ENCODE assay signal across 29 mouse cellular contexts in the genomic region with DNA sequence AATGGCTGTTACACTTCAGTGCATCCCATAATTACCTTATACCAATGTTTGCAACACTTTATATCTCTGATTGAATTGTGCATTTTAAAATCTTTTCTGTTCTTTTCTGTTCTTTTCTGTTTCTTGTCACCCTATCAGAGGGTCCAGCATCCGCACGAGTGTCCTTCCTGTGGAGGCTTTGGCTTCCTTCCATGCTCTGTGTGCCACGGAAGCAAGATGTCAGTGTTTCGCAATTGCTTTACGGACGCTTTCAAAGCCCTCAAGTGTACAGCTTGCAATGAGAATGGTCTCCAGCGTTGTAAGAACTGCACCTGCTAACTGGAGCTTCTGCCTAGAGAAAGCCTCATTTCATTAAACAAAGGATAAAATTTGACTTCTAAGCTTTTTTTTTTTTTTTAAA.
DNase-seq lines count a peak whose midpoint lies in the region; ATAC-seq and TF ChIP-seq lines count a peak whose summit lies in the region.
"Had no signal": no experiment of that assay in that cellular context is flagged by ENCODE, and none has a peak within 500 bp of the region (broad histone marks: within the 10 kb centered on the region; RNA-seq: fewer than 3 reads in every experiment).

No protein-coding gene starts in this region.

- no peaks in the 10 kb centered on the region for H3K9me3 ChIP-seq in intestine, postnatal 0 days (ENCODE audit: control insufficient read depth)
- H3K9me3 ChIP-seq: embryonic facial prominence, embryonic 10.5 days; embryonic facial prominence, embryonic 13.5 days; forebrain, embryonic 12.5 days; forebrain, embryonic 15.5 days; G1E; heart, embryonic 10.5 days; heart, embryonic 13.5 days; hindbrain, embryonic 15.5 days; intestine, embryonic 15.5 days had no signal

- WGBS in intestine, postnatal 0 days: 78% methylated on average over 7 of the region's 7 CpGs

- H3K4me2 ChIP-seq in intestine, postnatal 0 days (replicated peaks; ENCODE audit: low read depth): no peak overlapping the region
- H3K4me2 ChIP-seq: embryonic facial prominence, embryonic 13.5 days; forebrain, embryonic 12.5 days; forebrain, embryonic 15.5 days; heart, embryonic 13.5 days; hindbrain, embryonic 15.5 days; intestine, embryonic 15.5 days had no signal

- intact Hi-C loops in left cerebral cortex, postnatal 4 days (cut with DNase I): no loop called here

- no peak overlapping the region for H3K27ac ChIP-seq in intestine, postnatal 0 days (ENCODE audit: low read depth, low read length)
- H3K27ac ChIP-seq: embryonic facial prominence, embryonic 10.5 days; embryonic facial prominence, embryonic 13.5 days; forebrain, embryonic 12.5 days; forebrain, embryonic 15.5 days; heart, adult 2 months; heart, embryonic 10.5 days; heart, embryonic 13.5 days; hindbrain, embryonic 15.5 days; intestine, embryonic 15.5 days had no signal

- DNase-seq in cerebellum, postnatal 10 days: peak; percentile 72 to 79
- DNase-seq in cerebellum, adult 11-12 months: no peak
- DNase-seq in left cerebral cortex, postnatal 4 days: peak; percentile 39
- no peak for DNase-seq in left cerebral cortex, adult 18-20 months (ENCODE audit: low spot score in 2 of 2)
- peak; percentile 88 for DNase-seq in 416B (ENCODE audit: low read depth)
- no peak for DNase-seq in right cerebral cortex, postnatal 36 days (ENCODE audit: low spot score in 2 of 2)
- DNase-seq: adrenal gland, adult 8-10 months; adrenal gland, postnatal 25 days; B cell, adult 2 months; cerebellum, adult 8-10 months; embryo, embryonic 11 days; gastrocnemius, postnatal 25 days; heart, adult 2 months; heart, postnatal 14 days; heart, postnatal 4 days had no signal

- no peak overlapping the region for H3K4me3 ChIP-seq in intestine, postnatal 0 days (ENCODE audit: low read depth, low read length)
- H3K4me3 ChIP-seq: embryonic facial prominence, embryonic 10.5 days; embryonic facial prominence, embryonic 13.5 days; erythroblast, embryonic 14.5 days; forebrain, embryonic 12.5 days; forebrain, embryonic 15.5 days; heart, adult 2 months; heart, embryonic 10.5 days; heart, embryonic 13.5 days; hindbrain, embryonic 15.5 days; intestine, embryonic 15.5 days had no signal

- H3K9ac ChIP-seq in intestine, postnatal 0 days (ENCODE audit: low read depth, low read length): no peak overlapping the region
- H3K9ac ChIP-seq: embryonic facial prominence, embryonic 13.5 days; forebrain, embryonic 12.5 days; forebrain, embryonic 15.5 days; heart, embryonic 13.5 days; hindbrain, embryonic 15.5 days; intestine, embryonic 15.5 days had no signal

- TF ChIP-seq CTCF in intestine, postnatal 0 days (IDR thresholded peaks at IDR 0.05; ENCODE audit: low read depth): no peak

- no peaks in the 10 kb centered on the region for H3K4me1 ChIP-seq in intestine, postnatal 0 days (replicated peaks; ENCODE audit: control insufficient read depth, insufficient read depth, low read length)
- H3K4me1 ChIP-seq: embryonic facial prominence, embryonic 10.5 days; embryonic facial prominence, embryonic 13.5 days; forebrain, embryonic 12.5 days; forebrain, embryonic 15.5 days; heart, embryonic 10.5 days; heart, embryonic 13.5 days; hindbrain, embryonic 15.5 days; intestine, embryonic 15.5 days had no signal

- H3K36me3 ChIP-seq in intestine, postnatal 0 days (ENCODE audit: control insufficient read depth, insufficient read depth): no peaks in the 10 kb centered on the region
- H3K36me3 ChIP-seq: embryonic facial prominence, embryonic 10.5 days; embryonic facial prominence, embryonic 13.5 days; forebrain, embryonic 12.5 days; forebrain, embryonic 15.5 days; G1E; heart, embryonic 10.5 days; heart, embryonic 13.5 days; hindbrain, embryonic 15.5 days; intestine, embryonic 15.5 days had no signal

- no peaks in the 10 kb centered on the region for H3K27me3 ChIP-seq in intestine, postnatal 0 days (replicated peaks; ENCODE audit: control insufficient read depth, insufficient read depth, low read length)
- H3K27me3 ChIP-seq: CH12.LX; embryonic facial prominence, embryonic 13.5 days; forebrain, embryonic 12.5 days; forebrain, embryonic 15.5 days; heart, embryonic 13.5 days; hindbrain, embryonic 15.5 days; intestine, embryonic 15.5 days; Patski had no signal

- ATAC-seq in granulocyte monocyte progenitor cell, adult 5-6 weeks (replicated peaks; ENCODE audit: poor library complexity, severe bottlenecking): peak; percentile 96
- no peak for ATAC-seq in intestine, postnatal 0 days
- ATAC-seq: forebrain, embryonic 15.5 days; intestine, embryonic 15.5 days; Patski had no signal

Comparison
In these comparisons a context has a peak if more than half of its experiments do, and no peak if none do; other contexts are left out.
1. DNase-seq: peak in cerebellum, postnatal 10 days (2 of 2), left cerebral cortex, postnatal 4 days (single experiment) and 416B (single experiment); none in cerebellum, adult 11-12 months (single experiment), left cerebral cortex, adult 18-20 months (0 of 2) and right cerebral cortex, postnatal 36 days (0 of 2).